Mouse (Mus musculus) heart, embryonic 10.5 days (tissue): ENCODE results near the gene Rnase12. TPM values are rescaled to one million over a fixed set of nuclear protein-coding genes. Genes with fewer than 3 reads are reported as not detected.

Experiments
- polyA plus RNA-seq: library from polyadenylated mRNA; unstranded; fragments of >200 nt; fragmentation: Nextera tagmentation; extraction: Ambion mirVana; gene quantifications from 2 replicates; pipeline ENCODE4 v1.2.1, GENCODE M21; 2016

The Rnase12 gene
- polyA plus RNA-seq, 1 experiment from 2014 or later, result 0.53 TPM

Other genes with a start within 250 kb of the Rnase12 start
- not detected in 2 replicates for gene Ccnb1ip1, start 249.9 kb downstream of the Rnase12 start, polyA plus RNA-seq
- 46.1 and 50.0 TPM in 2 replicates for gene Parp2, start 249.8 kb downstream of the Rnase12 start, polyA plus RNA-seq
- 4.6 and 6.2 TPM in 2 replicates for gene Tep1, start 187.1 kb downstream of the Rnase12 start, polyA plus RNA-seq
- 0.19 TPM in 1 of 2 replicates, not detected in the other for gene Klhl33, start 160.2 kb downstream of the Rnase12 start, polyA plus RNA-seq
- 132 and 145 TPM in 2 replicates for gene Osgep, start 132.8 kb downstream of the Rnase12 start, polyA plus RNA-seq
- gene Apex1, start 132.7 kb downstream of the Rnase12 start, polyA plus RNA-seq, result 220 and 306 TPM in 2 replicates
- 36.1 and 44.7 TPM in 2 replicates for gene Pip4p1, start 126.8 kb downstream of the Rnase12 start, polyA plus RNA-seq
- 44.3 and 63.0 TPM in 2 replicates for gene Pnp, start 126.6 kb downstream of the Rnase12 start, polyA plus RNA-seq
- gene Gm49342, start 113.1 kb downstream of the Rnase12 start, polyA plus RNA-seq, result not detected in 2 replicates
- 0.34 TPM in 1 of 2 replicates, not detected in the other for gene Pnp2, start 101.7 kb downstream of the Rnase12 start, polyA plus RNA-seq
- gene Rnase10, start 49.9 kb downstream of the Rnase12 start, polyA plus RNA-seq, result 0.11 and 0.31 TPM in 2 replicates
- not detected in 2 replicates for gene Rnase9, start 15.8 kb downstream of the Rnase12 start, polyA plus RNA-seq
- gene Rnase11, start 7.5 kb downstream of the Rnase12 start, polyA plus RNA-seq, result not detected in 2 replicates
- gene Olfr750, start 16.8 kb upstream of the Rnase12 start, polyA plus RNA-seq, result not detected in 2 replicates
- 6.3 and 8.9 TPM in 2 replicates for gene Rnase4, start 33.4 kb upstream of the Rnase12 start, polyA plus RNA-seq
- 1.8 and 3.0 TPM in 2 replicates for gene Ang, start 33.5 kb upstream of the Rnase12 start, polyA plus RNA-seq
- gene Eddm3b, start 56.8 kb upstream of the Rnase12 start, polyA plus RNA-seq, result 0.13 TPM in 1 of 2 replicates, not detected in the other
- 0.14 and 0.87 TPM in 2 replicates for gene Rnase6, start 66.2 kb upstream of the Rnase12 start, polyA plus RNA-seq
- not detected in 2 replicates for gene Rnase1, start 89.1 kb upstream of the Rnase12 start, polyA plus RNA-seq
- not detected in 2 replicates for gene Rnase2b, start 104.6 kb upstream of the Rnase12 start, polyA plus RNA-seq
- gene Ang2, start 141.5 kb upstream of the Rnase12 start, polyA plus RNA-seq, result not detected in 2 replicates
- not detected in 2 replicates for gene Ear14, start 145.7 kb upstream of the Rnase12 start, polyA plus RNA-seq
- gene Rnase2a, start 198.5 kb upstream of the Rnase12 start, polyA plus RNA-seq, result not detected in 2 replicates